In genomic region chr8:113917197-113917596, GRCm38 (mm10) we compare ENCODE assay signal across 28 mouse cellular contexts.
DNase-seq lines count a peak whose midpoint lies in the region; ATAC-seq and TF ChIP-seq lines count a peak whose summit lies in the region.
"Had no signal": no experiment of that assay in that cellular context is flagged by ENCODE, and none has a peak within 500 bp of the region (broad histone marks: within the 10 kb centered on the region; RNA-seq: fewer than 3 reads in every experiment).

No protein-coding gene starts in this region.

- no peak overlapping the region for H3K9ac ChIP-seq in kidney, postnatal 0 days (ENCODE audit: low read depth, low read length)
- H3K9ac ChIP-seq in forebrain, embryonic 16.5 days (replicated peaks; ENCODE audit: low read depth, low read length): no peak overlapping the region
- H3K9ac ChIP-seq: embryonic facial prominence, embryonic 15.5 days; intestine, embryonic 15.5 days; kidney, embryonic 15.5 days; limb, embryonic 15.5 days; liver, embryonic 14.5 days; lung, embryonic 14.5 days; neural tube, embryonic 15.5 days had no signal

- H3K27me3 ChIP-seq in kidney, postnatal 0 days (ENCODE audit: insufficient read depth, low read length): no peaks in the 10 kb centered on the region
- H3K27me3 ChIP-seq in forebrain, embryonic 10.5 days (ENCODE audit: poor library complexity, severe bottlenecking): 0 out of 2 replicates have a peak, but pooled peaks cover 6% of the 10 kb centered on the region
- H3K27me3 ChIP-seq in forebrain, embryonic 16.5 days (replicated peaks; ENCODE audit: control insufficient read depth, insufficient read depth, low read length): no peaks in the 10 kb centered on the region
- H3K27me3 ChIP-seq: CH12.LX; embryonic facial prominence, embryonic 15.5 days; intestine, embryonic 15.5 days; kidney, embryonic 15.5 days; limb, embryonic 15.5 days; neural tube, embryonic 15.5 days had no signal

- no peaks in the 10 kb centered on the region for H3K9me3 ChIP-seq in kidney, postnatal 0 days (replicated peaks; ENCODE audit: low read length)
- H3K9me3 ChIP-seq in forebrain, embryonic 10.5 days: no peaks in the 10 kb centered on the region
- no peaks in the 10 kb centered on the region for H3K9me3 ChIP-seq in forebrain, embryonic 16.5 days (ENCODE audit: control insufficient read depth, low read length)
- H3K9me3 ChIP-seq: embryonic facial prominence, embryonic 15.5 days; heart, embryonic 10.5 days; intestine, embryonic 15.5 days; kidney, embryonic 15.5 days; limb, embryonic 15.5 days; neural tube, embryonic 15.5 days had no signal

- DNase-seq in kidney, postnatal 0 days (ENCODE audit: low spot score): peak; percentile 57
- DNase-seq in kidney, postnatal 36 days: no peak
- DNase-seq in Muller cell, postnatal 12 days (ENCODE audit: inconsistent ontology term): peak; percentile 85
- no peak for DNase-seq in forebrain, embryonic 10.5 days (ENCODE audit: extremely low spot score, low spot score)
- DNase-seq in MN1 (ENCODE audit: low spot score): no peak
- no peak for DNase-seq in left cerebral cortex, adult 2 months (ENCODE audit: extremely low spot score in 1 of 2, low spot score in 2 of 2)
- DNase-seq: adrenal gland, adult 8-10 months; B cell, adult 2 months; cerebellum, adult 11 months; cerebellum, adult 9-11 months; gastrocnemius, postnatal 10 days; left cerebral cortex, postnatal 4 days; lung, embryonic 14.5 days; right cerebral cortex, postnatal 14 days; spleen, adult 18-20 months had no signal

- no peak overlapping the region for H3K4me3 ChIP-seq in kidney, postnatal 0 days (replicated peaks; ENCODE audit: low read depth, low read length)
- H3K4me3 ChIP-seq in forebrain, embryonic 10.5 days: no peak overlapping the region
- no peak overlapping the region for H3K4me3 ChIP-seq in forebrain, embryonic 16.5 days (replicated peaks; ENCODE audit: low read length)
- no peak overlapping the region for H3K4me3 ChIP-seq in left cerebral cortex, adult 2 months
- H3K4me3 ChIP-seq: embryonic facial prominence, embryonic 15.5 days; heart, embryonic 10.5 days; intestine, embryonic 15.5 days; kidney, embryonic 15.5 days; limb, embryonic 15.5 days; neural tube, embryonic 15.5 days had no signal

- no peak overlapping the region for H3K27ac ChIP-seq in kidney, postnatal 0 days
- H3K27ac ChIP-seq in forebrain, embryonic 10.5 days: peak overlapping the region; percentile 54; the same call in 1 of the 2 replicates
- H3K27ac ChIP-seq in forebrain, embryonic 16.5 days (ENCODE audit: low read length): no peak overlapping the region
- no peak overlapping the region for H3K27ac ChIP-seq in left cerebral cortex, adult 2 months
- H3K27ac ChIP-seq: embryonic facial prominence, embryonic 15.5 days; heart, embryonic 10.5 days; intestine, embryonic 15.5 days; kidney, embryonic 15.5 days; limb, embryonic 15.5 days; liver, embryonic 14.5 days; neural tube, embryonic 15.5 days had no signal

- H3K4me2 ChIP-seq in kidney, postnatal 0 days (ENCODE audit: low read length): no peak overlapping the region
- no peak overlapping the region for H3K4me2 ChIP-seq in forebrain, embryonic 16.5 days (ENCODE audit: low read length)
- H3K4me2 ChIP-seq: embryonic facial prominence, embryonic 15.5 days; intestine, embryonic 15.5 days; kidney, embryonic 15.5 days; limb, embryonic 15.5 days; lung, embryonic 14.5 days; neural tube, embryonic 15.5 days had no signal

- ATAC-seq in kidney, postnatal 0 days (replicated peaks; ENCODE audit: low FRiP score, low read depth): no peak
- peak; percentile 70 for ATAC-seq in forebrain, embryonic 16.5 days
- ATAC-seq in cerebellum, adult (ENCODE audit: insufficient number of reproducible peaks, low FRiP score, low TSS enrichment): no peak
- ATAC-seq: activated CD4-positive, CD25-positive, alpha-beta regulatory T cell, adult 4 months; hindbrain, embryonic 16.5 days; intestine, embryonic 15.5 days had no signal

- intact Hi-C loops in left cerebral cortex, adult 2 months (cut with DNase I): no loop called here

- 12% methylated on average over 6 of the region's 6 CpGs for WGBS in kidney, postnatal 0 days
- WGBS in forebrain, embryonic 10.5 days: 30% methylated on average over 6 of the region's 6 CpGs
- 8% methylated on average over 6 of the region's 6 CpGs for WGBS in forebrain, embryonic 16.5 days

- no peak for TF ChIP-seq CTCF in kidney, postnatal 0 days (IDR thresholded peaks at IDR 0.05; ENCODE audit: low read depth)
- no peak for TF ChIP-seq CTCF in left cerebral cortex, adult 2 months (IDR thresholded peaks at IDR 0.05)

- no peaks in the 10 kb centered on the region for H3K4me1 ChIP-seq in kidney, postnatal 0 days (replicated peaks; ENCODE audit: insufficient read depth, low read length)
- peaks cover 32% of the 10 kb centered on the region for H3K4me1 ChIP-seq in forebrain, embryonic 10.5 days
- H3K4me1 ChIP-seq in forebrain, embryonic 16.5 days (replicated peaks; ENCODE audit: control insufficient read depth, insufficient read depth, low read length): peaks cover 8% of the 10 kb centered on the region
- H3K4me1 ChIP-seq: embryonic facial prominence, embryonic 15.5 days; heart, embryonic 10.5 days; intestine, embryonic 15.5 days; limb, embryonic 15.5 days; neural tube, embryonic 15.5 days had no signal

- H3K36me3 ChIP-seq in kidney, postnatal 0 days (ENCODE audit: insufficient read depth, low read length): no peaks in the 10 kb centered on the region
- no peaks in the 10 kb centered on the region for H3K36me3 ChIP-seq in forebrain, embryonic 10.5 days (replicated peaks)
- no peaks in the 10 kb centered on the region for H3K36me3 ChIP-seq in forebrain, embryonic 16.5 days (ENCODE audit: control insufficient read depth, insufficient read depth)
- H3K36me3 ChIP-seq: embryonic facial prominence, embryonic 15.5 days; G1E; heart, embryonic 10.5 days; intestine, embryonic 15.5 days; kidney, embryonic 15.5 days; limb, embryonic 15.5 days; neural tube, embryonic 15.5 days had no signal

Comparison
In these comparisons a context has a peak if more than half of its experiments do, and no peak if none do; other contexts are left out.
1. DNase-seq: peak in kidney, postnatal 0 days (single experiment) and Muller cell, postnatal 12 days (single experiment); none in kidney, postnatal 36 days (0 of 2), forebrain, embryonic 10.5 days (single experiment), MN1 (single experiment) and left cerebral cortex, adult 2 months (0 of 2).